Mouse (Mus musculus) stomach, postnatal 0 days (tissue): ENCODE measurements at regions not wholly inside any gene's neighbourhood (a gene's known extent, or its start where the extent isn't known, plus 50 kb on each side); places are given as distances from the start of the nearest gene placed in this dataset.

Experiments
- ATAC-seq: fragments of 200-750 bp; cut with Nextera tagmentation; 2 replicates; pipeline ENCODE4 v1.8.0; 2017; ENCODE audit not compliant: low FRiP score, low TSS enrichment
- DNase-seq: peaks from one replicate; pipeline ENCODE4 v3.0.0-alpha.2; 2016; ENCODE audit warnings: low spot score
- H3K27ac ChIP-seq: fragments of 300-500 bp; sonication (generic); replicated peaks from 2 replicates; pipeline ENCODE4 v1.5.1; 2014; ENCODE audit warnings: mild to moderate bottlenecking, control low read depth
- H3K27me3 ChIP-seq: fragments of 300-500 bp; sonication (generic); 2 replicates; pipeline ENCODE4 v1.6.1; 2014; ENCODE audit warnings: low read length; ENCODE audit not compliant: control insufficient read depth, insufficient read depth
- H3K36me3 ChIP-seq: fragments of 300-500 bp; sonication (generic); 2 replicates; pipeline ENCODE4 v1.6.1; 2014; ENCODE audit warnings: low read length, mixed read lengths; ENCODE audit not compliant: control insufficient read depth, insufficient read depth
- H3K4me1 ChIP-seq: fragments of 300-500 bp; sonication (generic); replicated peaks from 2 replicates; pipeline ENCODE4 v1.6.1; 2014; ENCODE audit warnings: antibody characterized with exemption; ENCODE audit not compliant: control insufficient read depth, insufficient read depth
- H3K4me2 ChIP-seq: fragments of 300-500 bp; sonication (generic); replicated peaks from 2 replicates; pipeline ENCODE4 v1.6.1; 2014; ENCODE audit warnings: low read depth, mild to moderate bottlenecking, control low read depth, moderate library complexity
- H3K4me3 ChIP-seq: fragments of 300-500 bp; sonication (generic); 2 replicates; pipeline ENCODE4 v1.5.1; 2014; ENCODE audit warnings: low read depth, low read length, control low read depth
- H3K9ac ChIP-seq: fragments of 300-500 bp; sonication (generic); 2 replicates; pipeline ENCODE4 v1.6.1; 2014; ENCODE audit warnings: mild to moderate bottlenecking, low read length, control low read depth, mixed read lengths
- H3K9me3 ChIP-seq: fragments of 300-500 bp; sonication (generic); 2 replicates; pipeline ENCODE4 v1.6.1; 2016; ENCODE audit warnings: low read length; ENCODE audit not compliant: control insufficient read depth
- CTCF ChIP-seq: IDR thresholded peaks from 2 replicates; pipeline ENCODE4 v1.5.1; 2016; ENCODE audit warnings: antibody characterized with exemption, low read depth, mild to moderate bottlenecking, moderate library complexity
- EP300 ChIP-seq: optimal IDR thresholded peaks from 2 replicates; pipeline ENCODE3; 2016; ENCODE audit warnings: antibody characterized with exemption
- WGBS: fragments of 180-500 bp; shearing (Covaris S2); extraction: QIAGEN DNeasy Blood & Tissue Kit; methylation state at CpG from one replicate; pipeline ENCODE4 v1.1.7; 2014; 5-methylcytosine and 5-hydroxymethylcytosine counted together

DNA sequence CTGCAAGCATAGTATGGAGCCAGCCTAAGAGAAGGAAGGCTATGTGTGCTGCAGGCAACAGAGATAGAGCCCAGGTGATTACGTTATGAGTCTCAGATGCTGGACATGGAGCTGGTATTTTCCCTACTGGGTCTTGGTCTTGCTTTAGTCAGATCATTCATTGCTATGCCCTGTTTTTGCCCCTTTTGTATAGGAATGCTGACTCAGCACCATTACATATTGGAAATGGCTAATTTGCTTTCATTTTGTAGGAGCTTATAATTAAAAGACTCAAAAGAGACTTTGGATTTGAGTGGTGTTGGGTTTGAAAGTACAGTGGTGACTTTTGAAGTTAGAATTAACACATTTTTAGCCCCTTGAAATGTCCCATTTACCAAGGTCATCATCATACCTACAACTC, 68.9 kb upstream of the Zdhhc25 start:
- no peak for DNase-seq
- TF ChIP-seq EP300 (no peak), CTCF (no peak)
- 86% methylated on average over 1 of the region's 1 CpGs for WGBS

GRCm38 (mm10) chr15:88532008-88532407, 68.1 kb upstream of the Zdhhc25 start:
- WGBS, result 80% methylated on average over 5 of the region's 5 CpGs
- ATAC-seq (no peak), DNase-seq (no peak)

More for the DNA sequence above, 68.9 kb upstream of the Zdhhc25 start:
- Histone ChIP-seq H3K4me3 (no peak overlapping the region), H3K4me1 (no peaks in the 10 kb centered on the region), H3K27me3 (no peaks in the 10 kb centered on the region), H3K4me2 (no peak overlapping the region), H3K36me3 (no peaks in the 10 kb centered on the region), H3K9ac (no peak overlapping the region), H3K9me3 (no peaks in the 10 kb centered on the region), H3K27ac (no peak overlapping the region)
- no peak for ATAC-seq

GRCm38 (mm10) chr15:88533354-88533753, 66.7 kb upstream of the Zdhhc25 start:
- H3K27ac ChIP-seq, result no peak overlapping the region
- TF ChIP-seq EP300 (no peak), CTCF (no peak)
- no peaks in the 10 kb centered on the region for H3K4me1 ChIP-seq
- 66% methylated on average over 7 of the region's 7 CpGs for WGBS
- ATAC-seq (no peak), DNase-seq (no peak)
- H3K9ac ChIP-seq, result no peak overlapping the region
- H3K27me3 ChIP-seq, result no peaks in the 10 kb centered on the region
- no peak overlapping the region for H3K4me2 ChIP-seq
- no peaks in the 10 kb centered on the region for H3K9me3 ChIP-seq
- H3K36me3 ChIP-seq, result no peaks in the 10 kb centered on the region
- H3K4me3 ChIP-seq, result no peak overlapping the region

More at GRCm38 (mm10) chr15:88532008-88532407, 68.1 kb upstream of the Zdhhc25 start:
- H3K36me3 ChIP-seq, result no peaks in the 10 kb centered on the region
- no peaks in the 10 kb centered on the region for H3K4me1 ChIP-seq
- no peaks in the 10 kb centered on the region for H3K27me3 ChIP-seq
- H3K9me3 ChIP-seq, result no peaks in the 10 kb centered on the region
- H3K4me3 ChIP-seq, result no peak overlapping the region
- no peak overlapping the region for H3K27ac ChIP-seq
- no peak overlapping the region for H3K9ac ChIP-seq
- TF ChIP-seq EP300, result no peak
- no peak overlapping the region for H3K4me2 ChIP-seq

GRCm38 (mm10) chr15:88535516-88535915, 64.6 kb upstream of the Zdhhc25 start:
- DNase-seq, result no peak
- no peak for TF ChIP-seq EP300
- TF ChIP-seq CTCF, result no peak
- no peaks in the 10 kb centered on the region for H3K36me3 ChIP-seq
- H3K9ac ChIP-seq, result no peak overlapping the region
- no peaks in the 10 kb centered on the region for H3K9me3 ChIP-seq
- ATAC-seq, result no peak
- no peak overlapping the region for H3K27ac ChIP-seq
- 64% methylated on average over 2 of the region's 2 CpGs for WGBS
- H3K4me3 ChIP-seq, result no peak overlapping the region
- no peaks in the 10 kb centered on the region for H3K27me3 ChIP-seq
- no peaks in the 10 kb centered on the region for H3K4me1 ChIP-seq
- no peak overlapping the region for H3K4me2 ChIP-seq

DNA sequence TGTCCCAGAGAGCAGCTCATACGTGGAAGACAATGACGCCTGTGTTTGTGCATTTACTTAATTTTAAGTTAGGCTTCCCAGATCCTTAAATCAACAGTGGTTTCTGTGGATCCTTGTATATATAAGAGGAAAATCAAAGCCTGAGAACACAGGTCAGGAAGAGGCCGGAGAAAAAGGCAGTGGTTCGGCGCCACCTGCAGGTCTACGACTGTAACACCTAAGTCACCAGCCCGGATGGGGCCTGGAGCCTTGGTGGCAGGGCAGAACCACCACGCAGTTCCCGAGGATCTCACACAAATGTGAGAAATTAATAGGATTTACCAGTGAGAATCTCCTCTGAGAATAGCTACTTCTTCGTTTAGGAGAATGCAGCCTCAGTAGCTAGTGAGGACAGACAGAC, 62.9 kb upstream of the Zdhhc25 start:
- ATAC-seq (no peak), DNase-seq (peak; percentile 36)
- 14% methylated on average over 10 of the region's 10 CpGs for WGBS

DNA sequence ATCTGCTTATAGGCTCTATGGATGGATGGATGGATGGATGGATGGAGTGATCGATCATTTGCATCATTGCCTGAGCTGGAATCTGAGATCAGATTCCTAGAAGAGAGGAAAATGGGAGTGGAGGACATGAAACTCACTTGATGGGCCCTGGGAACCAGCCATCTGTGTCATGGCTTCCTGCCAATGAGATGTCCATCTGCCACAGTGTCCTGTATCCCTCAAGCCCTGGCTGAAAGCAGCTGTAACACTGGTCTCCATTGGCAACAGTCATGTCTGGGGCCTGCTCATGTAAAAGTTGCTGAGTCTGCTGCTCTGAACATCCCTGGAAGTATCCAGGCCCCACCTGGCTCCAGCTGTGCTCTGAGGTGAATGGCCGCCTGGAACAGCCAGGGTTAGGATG, 57.5 kb upstream of the Zdhhc25 start:
- no peaks in the 10 kb centered on the region for H3K27me3 ChIP-seq
- 58% methylated on average over 2 of the region's 2 CpGs for WGBS
- H3K27ac ChIP-seq, result no peak overlapping the region
- H3K4me1 ChIP-seq, result no peaks in the 10 kb centered on the region
- no peaks in the 10 kb centered on the region for H3K9me3 ChIP-seq
- no peak overlapping the region for H3K9ac ChIP-seq
- ATAC-seq (no peak), DNase-seq (no peak)
- H3K36me3 ChIP-seq, result no peaks in the 10 kb centered on the region
- no peak overlapping the region for H3K4me2 ChIP-seq
- TF ChIP-seq CTCF (no peak), EP300 (no peak)
- H3K4me3 ChIP-seq, result no peak overlapping the region

More for the DNA sequence above, 62.9 kb upstream of the Zdhhc25 start:
- Histone ChIP-seq H3K9ac (no peak overlapping the region), H3K27me3 (no peaks in the 10 kb centered on the region), H3K27ac (no peak overlapping the region), H3K4me3 (no peak overlapping the region), H3K4me1 (no peaks in the 10 kb centered on the region), H3K9me3 (no peaks in the 10 kb centered on the region), H3K36me3 (no peaks in the 10 kb centered on the region), H3K4me2 (no peak overlapping the region)
- TF ChIP-seq EP300 (no peak), CTCF (peak; percentile 72)
